Mouse (Mus musculus) CH12.LX (cell line): ENCODE data around the gene Mrpl52. TPM values are rescaled to one million over a fixed set of nuclear protein-coding genes. Genes with fewer than 3 reads are reported as not detected.

Experiments
- DNase-seq: peaks from one replicate; pipeline ENCODE4 v3.0.0-alpha.2; 2013; ENCODE audit errors: extremely low read depth
- H3K27ac ChIP-seq: 2 replicates; pipeline ENCODE4 v1.5.1; 2012; ENCODE audit warnings: low read depth, mild to moderate bottlenecking, control low read depth, moderate library complexity; ENCODE audit not compliant: insufficient read depth
- H3K27me3 ChIP-seq: replicated peaks from 2 replicates; pipeline ENCODE3; 2012; ENCODE audit warnings: inconsistent platforms
- H3K36me3 ChIP-seq, 2 experiments: replicated peaks in 1 of 2; 2 replicates each; pipeline versions ENCODE3 to v1.6.1; 2012; ENCODE audit warnings: inconsistent platforms in 1 of 2, low read length in 1 of 2, mild to moderate bottlenecking in 1 of 2, mixed read lengths in 1 of 2, moderate library complexity in 1 of 2; ENCODE audit not compliant: control insufficient read depth in 1 of 2, insufficient read depth in 1 of 2
- H3K4me1 ChIP-seq, 2 experiments: 2 replicates each; pipeline ENCODE4 v1.6.1; 2012; ENCODE audit warnings: inconsistent platforms in 1 of 2, moderate library complexity in 1 of 2; ENCODE audit not compliant: insufficient read depth in 2 of 2, control insufficient read depth in 1 of 2
- H3K4me2 ChIP-seq: 2 replicates; pipeline ENCODE4 v1.6.1; 2012; ENCODE audit warnings: low read depth, mild to moderate bottlenecking, control low read depth; ENCODE audit not compliant: poor library complexity, insufficient read depth, severe bottlenecking
- H3K4me3 ChIP-seq, 3 experiments: fragments of 150-350 bp in 1 of 3; sonication (generic) in 1 of 3; replicated peaks in 1 of 3; 2 replicates each; pipeline versions ENCODE3 to v1.5.1; 2011 to 2012; ENCODE audit warnings: low read depth in 2 of 3, low read length in 2 of 3, mild to moderate bottlenecking in 2 of 3, moderate library complexity in 2 of 3, control low read depth in 1 of 3, improper control_type of control experiment in 1 of 3, inconsistent platforms in 1 of 3, mixed read lengths in 1 of 3; ENCODE audit not compliant: poor library complexity in 1 of 3
- H3K79me2 ChIP-seq: replicated peaks from 2 replicates; pipeline ENCODE4 v1.6.1; 2012; ENCODE audit warnings: mild to moderate bottlenecking, moderate library complexity; ENCODE audit not compliant: control insufficient read depth, poor library complexity, insufficient read depth, severe bottlenecking; ENCODE audit errors: extremely low read depth
- H3K9ac ChIP-seq: 2 replicates; pipeline ENCODE4 v1.6.1; 2012; ENCODE audit warnings: low read depth, mild to moderate bottlenecking, control low read depth, moderate library complexity; ENCODE audit not compliant: insufficient read depth
- H3K9me3 ChIP-seq: replicated peaks from 2 replicates; pipeline ENCODE3; 2012; ENCODE audit warnings: low read length, inconsistent platforms, mixed read lengths
- E2F4 ChIP-seq: IDR thresholded peaks from 2 replicates; pipeline ENCODE4 v1.6.1; 2011; ENCODE audit warnings: low read depth, low read length, improper control_type of control experiment; ENCODE audit not compliant: insufficient replicate concordance
- ELF1 ChIP-seq: IDR thresholded peaks from 2 replicates; pipeline ENCODE4 v1.6.1; 2014; ENCODE audit warnings: low read depth, mild to moderate bottlenecking, inconsistent platforms, low read length, improper control_type of control experiment
- ETS1 ChIP-seq: conservative IDR thresholded peaks from 2 replicates; pipeline ENCODE4 v1.6.1; 2012; ENCODE audit warnings: low read depth, mild to moderate bottlenecking, inconsistent platforms, low read length, improper control_type of control experiment, moderate library complexity
- MAFK ChIP-seq: IDR thresholded peaks from 2 replicates; pipeline ENCODE4 v1.6.1; 2011; ENCODE audit warnings: low read length, improper control_type of control experiment; ENCODE audit not compliant: insufficient replicate concordance
- MAZ ChIP-seq: IDR thresholded peaks from 2 replicates; pipeline ENCODE4 v1.6.1; 2012; ENCODE audit warnings: low read depth, mild to moderate bottlenecking, inconsistent platforms, low read length, improper control_type of control experiment, moderate library complexity
- MXI1 ChIP-seq: IDR thresholded peaks from 2 replicates; pipeline ENCODE4 v1.6.1; 2011; ENCODE audit warnings: mild to moderate bottlenecking, low read depth, low read length, improper control_type of control experiment
- MYC ChIP-seq: IDR thresholded peaks from 2 replicates; pipeline ENCODE4 v1.6.1; 2011; ENCODE audit warnings: low read depth, mild to moderate bottlenecking, improper control_type of control experiment, low read length
- RAD21 ChIP-seq: IDR thresholded peaks from 2 replicates; pipeline ENCODE4 v1.6.1; 2011; ENCODE audit warnings: low read depth, mild to moderate bottlenecking, low read length, improper control_type of control experiment, moderate library complexity
- RCOR1 ChIP-seq: conservative IDR thresholded peaks from 2 replicates; pipeline ENCODE4 v1.6.1; 2012; ENCODE audit warnings: low read depth, mild to moderate bottlenecking, inconsistent platforms, low read length, improper control_type of control experiment
- SIN3A ChIP-seq: IDR thresholded peaks from 2 replicates; pipeline ENCODE4 v1.6.1; 2012; ENCODE audit warnings: low read length, improper control_type of control experiment, inconsistent platforms
- USF2 ChIP-seq: conservative IDR thresholded peaks from 2 replicates; pipeline ENCODE4 v1.6.1; 2011; ENCODE audit warnings: low read depth, low read length, improper control_type of control experiment
- ZNF384 ChIP-seq: IDR thresholded peaks from 2 replicates; pipeline ENCODE4 v1.6.1; 2012; ENCODE audit warnings: low read depth, low read length, improper control_type of control experiment, inconsistent platforms
- dilution Hi-C: fragments of 300-500 bp; cut with MboI; formaldehyde crosslinking; loops from 2 replicates; pipeline ENCODE4 v1.14.3; 2020; ENCODE audit warnings: low sequenced_read_pairs; ENCODE audit not compliant: extremely low pct_unique_long_range_greater_than_20kb, extremely low pct_ligation_motif_present
- in situ Hi-C: fragments of 300-500 bp; cut with MboI; formaldehyde crosslinking; loops from 3 replicates; pipeline ENCODE4 v1.14.3; 2019; ENCODE audit warnings: low sequenced_read_pairs, low pct_ligation_motif_present, low pct_unique_long_range_greater_than_20kb, mixed read lengths
- polyA plus RNA-seq: library from polyadenylated mRNA; unstranded; fragments of >175 nt; gene quantifications from 2 replicates; pipeline ENCODE4 v1.2.1, GENCODE M21; 2012; ENCODE audit warnings: low read depth; ENCODE audit not compliant: insufficient read length
- total RNA-seq, 2 experiments: library from RNA; depleted of rRNA; stranded (reverse); fragments of 300-350 nt in 1 of 2; fragments of >200 nt in 1 of 2; gene quantifications; 2 replicates each; pipeline ENCODE4 v1.2.3; 2012 to 2014

Mrpl52 gene
- total and polyA plus RNA-seq, 3 experiments: 87.9 to 309 (median 230) TPM

GRCm38 (mm10) chr14:54398528-54398916 lies 28.2 kb upstream of the Mrpl52 start:
- H3K36me3 ChIP-seq: peaks cover 30 to 49% of the 10 kb centered on the region in 2 experiments
- H3K27ac ChIP-seq: peak overlapping the region; percentile 89
- peak overlapping the region; percentile 27 for H3K9ac ChIP-seq
- dilution Hi-C loops (no loop called here), in situ Hi-C loops (no loop called here)
- DNase-seq: no peak
- peaks cover 9% of the 10 kb centered on the region for H3K9me3 ChIP-seq
- H3K4me3 ChIP-seq: no peak overlapping the region
- H3K79me2 ChIP-seq: peaks cover 58% of the 10 kb centered on the region
- no peaks in the 10 kb centered on the region for H3K27me3 ChIP-seq
- TF ChIP-seq MAFK (peak; percentile 66; the same call in 1 of the 2 replicates), USF2 (no peak)
- H3K4me2 ChIP-seq: peak overlapping the region; percentile 89; the same call in 1 of the 2 replicates
- peaks cover 13 to 69% of the 10 kb centered on the region in 2 experiments for H3K4me1 ChIP-seq

GRCm38 (mm10) chr14:54398921-54399382 lies 27.8 kb upstream of the Mrpl52 start:
- H3K9ac ChIP-seq: peak overlapping the region; percentile 33
- in situ Hi-C loops: no loop called here
- H3K36me3 ChIP-seq: peaks cover 30 to 53% of the 10 kb centered on the region in 2 experiments
- H3K27ac ChIP-seq: peak overlapping the region; percentile 89
- no peak for DNase-seq
- H3K4me3 ChIP-seq: no peak overlapping the region
- H3K4me2 ChIP-seq: peak overlapping the region; percentile 89
- dilution Hi-C loops: no loop called here
- peaks cover 13 to 66% of the 10 kb centered on the region in 2 experiments for H3K4me1 ChIP-seq
- H3K9me3 ChIP-seq: peaks cover 9% of the 10 kb centered on the region
- H3K27me3 ChIP-seq: no peaks in the 10 kb centered on the region
- peaks cover 55% of the 10 kb centered on the region for H3K79me2 ChIP-seq
- TF ChIP-seq ZNF384 (0 out of 2 replicates have a peak, but pooled peaks have one; percentile 10), RAD21 (no peak), MXI1 (no peak)

GRCm38 (mm10) chr14:54401723-54402122 lies 25.0 kb upstream of the Mrpl52 start:
- TF ChIP-seq RCOR1: no peak
- no peak for TF ChIP-seq E2F4
- no peak for TF ChIP-seq ELF1
- no peak for TF ChIP-seq MYC
- no peak for TF ChIP-seq RAD21
- no peak for TF ChIP-seq SIN3A
- no peak for TF ChIP-seq MAZ
- TF ChIP-seq ETS1: no peak
- H3K9ac ChIP-seq: no peak overlapping the region
- no peak overlapping the region for H3K27ac ChIP-seq
- H3K4me3 ChIP-seq: no peak overlapping the region
- H3K9me3 ChIP-seq: peaks cover 3% of the 10 kb centered on the region
- H3K79me2 ChIP-seq: peaks cover 60% of the 10 kb centered on the region
- H3K4me2 ChIP-seq: no peak overlapping the region
- no peaks in the 10 kb centered on the region for H3K27me3 ChIP-seq
- peaks cover 26 to 53% of the 10 kb centered on the region in 2 experiments for H3K36me3 ChIP-seq
- DNase-seq: no peak
- in situ Hi-C loops (loop anchor here (5.0 to 25.0 kb wide), 2 partner anchors 34 to 339 kb away; no protein-coding TSS in a partner anchor), dilution Hi-C loops (no loop called here)
- H3K4me1 ChIP-seq: peaks cover 21 to 66% of the 10 kb centered on the region in 2 experiments
